Mouse (Mus musculus) megakaryocyte, embryonic 14.5 days (primary cell): ENCODE data around the gene Ldlrad3.

Experiments
- FLI1 ChIP-seq: IDR thresholded peaks from 2 replicates; pipeline ENCODE4 v1.6.1; 2012; ENCODE audit warnings: low read length, inconsistent platforms, mixed read lengths
- GATA1 ChIP-seq: IDR thresholded peaks from 3 replicates; pipeline ENCODE4 v1.6.1; 2012; ENCODE audit warnings: mixed read lengths, low read length, inconsistent platforms, borderline replicate concordance

GRCm38 (mm10) chr2:102216817-102217216, 30.6 kb upstream of the Ldlrad3 start:
- TF ChIP-seq GATA1 (no peak), FLI1 (no peak)
